Mouse (Mus musculus): Measurements from ENCODE around the gene Hnrnpa1. TPM values are rescaled to one million over a fixed set of nuclear protein-coding genes. Genes with fewer than 3 reads are reported as not detected.

Gene Hnrnpa1
- total RNA-seq, 2 experiments from 2014 or later = 295 to 303 TPM

Small RNA genes within 50 kb of the gene (microRNA-seq; reads per million reads assigned to microRNA genes)
- gene Mir148b = 143 reads per million, percentile 55 among the genes with 10 or more reads in this experiment

Other genes starting within 250 kb of the Hnrnpa1 start
- gene Hoxc8, start 249.8 kb upstream of the Hnrnpa1 start, total RNA-seq (2021) = 1 to 10 TPM; 3.2 to 3.3 TPM
- gene Hoxc6, start 242.2 kb upstream of the Hnrnpa1 start, total RNA-seq (2021) = 10 to 100 TPM; 12.7 to 12.8 TPM
- gene Hoxc4, start 221.5 kb upstream of the Hnrnpa1 start, total RNA-seq (2021) = 1 to 10 TPM; 6.9 to 8.2 TPM
- gene Smug1, start 73.3 kb upstream of the Hnrnpa1 start, total RNA-seq (2021) = 10 to 100 TPM; 13.9 to 15.4 TPM
- 100 to 1,000 TPM in 1 of 2 experiments, 10 to 100 TPM in 1; 97.9 to 100 TPM for gene Cbx5, start 616 bp upstream of the Hnrnpa1 start, total RNA-seq (2021)
- gene Nfe2, start 18.0 kb downstream of the Hnrnpa1 start, total RNA-seq (2021) = 1 to 10 TPM in 1 of 2 experiments, under 1 TPM in 1; 0.61 to 1.5 TPM
- 10 to 100 TPM; 72.8 to 78.4 TPM for gene Copz1, start 32.3 kb downstream of the Hnrnpa1 start, total RNA-seq (2021)
- gene Gpr84, start 70.2 kb downstream of the Hnrnpa1 start, total RNA-seq (2021) = under 1 TPM; 0.16 to 0.20 TPM
- 10 to 100 TPM; 62.1 to 70.0 TPM for gene Zfp385a, start 99.7 kb downstream of the Hnrnpa1 start, total RNA-seq (2021)
- gene Itga5, start 126.3 kb downstream of the Hnrnpa1 start, total RNA-seq (2021) = 10 to 100 TPM; 65.8 to 68.1 TPM
- gene Gtsf1, start 190.0 kb downstream of the Hnrnpa1 start, total RNA-seq (2021) = not detected
- gene Gtsf2, start 208.0 kb downstream of the Hnrnpa1 start, total RNA-seq (2021) = not detected
- gene Nckap1l, start 213.4 kb downstream of the Hnrnpa1 start, total RNA-seq (2021) = 1 to 10 TPM; 5.2 to 5.6 TPM